Mouse (Mus musculus) hindbrain, embryonic 12.5 days (tissue): ENCODE data around the gene Taf12. TPM values are rescaled to one million over a fixed set of nuclear protein-coding genes. Genes with fewer than 3 reads are reported as not detected.

Experiments used
- ATAC-seq: fragments of 200-750 bp; cut with Nextera tagmentation; 2 replicates; pipeline ENCODE4 v1.8.0; 2017; ENCODE audit warnings: moderate TSS enrichment; ENCODE audit not compliant: low FRiP score
- H3K27ac ChIP-seq: fragments of 300-500 bp; sonication (generic); 2 replicates; pipeline ENCODE4 v1.5.1; 2016; ENCODE audit warnings: mild to moderate bottlenecking
- H3K27me3 ChIP-seq: fragments of 300-500 bp; sonication (generic); 2 replicates; pipeline ENCODE4 v1.6.1; 2016; ENCODE audit warnings: mild to moderate bottlenecking
- H3K36me3 ChIP-seq: fragments of 300-500 bp; sonication (generic); 2 replicates; pipeline ENCODE4 v1.6.1; 2016; ENCODE audit warnings: mild to moderate bottlenecking
- H3K4me1 ChIP-seq: fragments of 300-500 bp; sonication (generic); 2 replicates; pipeline ENCODE4 v1.6.1; 2016
- H3K4me2 ChIP-seq: fragments of 300-500 bp; sonication (generic); replicated peaks from 2 replicates; pipeline ENCODE4 v1.6.1; 2016; ENCODE audit warnings: mild to moderate bottlenecking
- H3K4me3 ChIP-seq: fragments of 300-500 bp; sonication (generic); 2 replicates; pipeline ENCODE4 v1.5.1; 2016; ENCODE audit warnings: mild to moderate bottlenecking
- H3K9ac ChIP-seq: fragments of 300-500 bp; sonication (generic); 2 replicates; pipeline ENCODE4 v1.6.1; 2016; ENCODE audit warnings: mild to moderate bottlenecking, moderate library complexity
- H3K9me3 ChIP-seq: fragments of 300-500 bp; sonication (generic); replicated peaks from 2 replicates; pipeline ENCODE4 v1.6.1; 2016; ENCODE audit warnings: mild to moderate bottlenecking
- WGBS: fragments of 180-500 bp; shearing (Covaris S2); methylation state at CpG from one replicate; pipeline ENCODE4 v1.1.7; 2016; 5-methylcytosine and 5-hydroxymethylcytosine counted together
- polyA plus RNA-seq: library from polyadenylated mRNA; unstranded; fragments of >200 nt; fragmentation: Nextera tagmentation; extraction: Ambion mirVana; gene quantifications from 2 replicates; pipeline ENCODE4 v1.2.1, GENCODE M21; 2016

Gene Taf12
- polyA plus RNA-seq, 1 experiment from 2014 or later, result 53.6 TPM

DNA sequence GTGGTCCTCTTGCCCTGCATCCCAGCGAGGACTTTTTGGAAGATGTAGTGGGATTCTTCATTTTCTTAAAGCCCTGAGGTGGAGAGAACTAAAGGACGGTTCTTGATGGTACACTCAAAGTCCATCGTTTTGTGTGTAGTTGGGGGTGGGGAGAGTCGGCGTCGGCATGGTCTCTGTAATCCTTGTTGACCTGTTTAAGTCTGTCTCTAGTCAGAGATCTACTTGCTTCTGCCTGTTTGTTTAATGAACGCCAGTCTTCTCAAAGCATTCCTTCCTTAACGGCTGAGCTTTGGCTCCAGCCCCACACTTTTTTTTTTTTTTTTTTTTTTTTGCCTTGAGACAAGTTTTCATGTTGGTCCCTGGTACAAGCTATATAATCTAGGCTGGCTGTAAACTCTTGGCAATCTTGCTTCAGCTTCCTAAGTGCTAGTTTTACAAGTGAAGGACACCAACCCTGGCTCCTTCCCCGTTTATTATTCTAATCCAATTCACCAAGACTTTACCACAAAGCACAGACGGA is 55.7 kb downstream of the Taf12 start:
- Histone ChIP-seq H3K4me3 (peak overlapping the region; percentile 61), H3K4me1 (peaks cover 10% of the 10 kb centered on the region), H3K27ac (0 out of 2 replicates have a peak overlapping the region, but pooled peaks have one; percentile 82), H3K36me3 (peaks cover 41% of the 10 kb centered on the region), H3K9ac (peak overlapping the region; percentile 80), H3K9me3 (no peaks in the 10 kb centered on the region), H3K4me2 (peak overlapping the region; percentile 69), H3K27me3 (no peaks in the 10 kb centered on the region)
- ATAC-seq, result peak; percentile 6; the same call in 1 of the 2 replicates
- WGBS, result 10% methylated on average over 10 of the region's 10 CpGs

- no peak overlapping the region for H3K27ac ChIP-seq
- H3K9ac ChIP-seq, result no peak overlapping the region
- WGBS, result 79% methylated on average over 3 of the region's 3 CpGs
- H3K4me3 ChIP-seq, result no peak overlapping the region
- peaks cover 43% of the 10 kb centered on the region for H3K36me3 ChIP-seq
- ATAC-seq, result no peak
- no peak overlapping the region for H3K4me2 ChIP-seq
- H3K9me3 ChIP-seq, result no peaks in the 10 kb centered on the region
- H3K4me1 ChIP-seq, result peaks cover 10% of the 10 kb centered on the region
- H3K27me3 ChIP-seq, result no peaks in the 10 kb centered on the region
These were observed 57.8 kb downstream of the Taf12 start for GRCm38 (mm10) chr4:132331960-132332359.

- no peak for ATAC-seq
- H3K27me3 ChIP-seq, result no peaks in the 10 kb centered on the region
- WGBS, result 87% methylated on average over 6 of the region's 6 CpGs
- H3K9ac ChIP-seq, result no peak overlapping the region
- H3K27ac ChIP-seq, result no peak overlapping the region
- H3K4me3 ChIP-seq, result no peak overlapping the region
- H3K9me3 ChIP-seq, result no peaks in the 10 kb centered on the region
- peaks cover 51% of the 10 kb centered on the region for H3K36me3 ChIP-seq
- H3K4me1 ChIP-seq, result peaks cover 10% of the 10 kb centered on the region
- H3K4me2 ChIP-seq, result no peak overlapping the region
These were observed 58.7 kb downstream of the Taf12 start for GRCm38 (mm10) chr4:132332880-132333279.

GRCm38 (mm10) chr4:132338943-132339342 is 64.8 kb downstream of the Taf12 start:
- ATAC-seq, result no peak
- Histone ChIP-seq H3K4me2 (no peak overlapping the region), H3K9ac (no peak overlapping the region), H3K4me1 (peaks cover 13% of the 10 kb centered on the region), H3K9me3 (no peaks in the 10 kb centered on the region), H3K36me3 (peaks cover 52% of the 10 kb centered on the region), H3K27me3 (no peaks in the 10 kb centered on the region), H3K27ac (no peak overlapping the region), H3K4me3 (no peak overlapping the region)
- WGBS, result 96% methylated on average over 13 of the region's 13 CpGs

- WGBS, result 86% methylated on average over 3 of the region's 3 CpGs
- Histone ChIP-seq H3K27ac (no peak overlapping the region), H3K4me1 (peaks cover 23% of the 10 kb centered on the region), H3K9ac (no peak overlapping the region), H3K4me2 (no peak overlapping the region), H3K36me3 (peaks cover 33% of the 10 kb centered on the region), H3K4me3 (no peak overlapping the region), H3K9me3 (no peaks in the 10 kb centered on the region), H3K27me3 (no peaks in the 10 kb centered on the region)
- no peak for ATAC-seq
These were observed 67.3 kb downstream of the Taf12 start for GRCm38 (mm10) chr4:132341451-132341850.

DNA sequence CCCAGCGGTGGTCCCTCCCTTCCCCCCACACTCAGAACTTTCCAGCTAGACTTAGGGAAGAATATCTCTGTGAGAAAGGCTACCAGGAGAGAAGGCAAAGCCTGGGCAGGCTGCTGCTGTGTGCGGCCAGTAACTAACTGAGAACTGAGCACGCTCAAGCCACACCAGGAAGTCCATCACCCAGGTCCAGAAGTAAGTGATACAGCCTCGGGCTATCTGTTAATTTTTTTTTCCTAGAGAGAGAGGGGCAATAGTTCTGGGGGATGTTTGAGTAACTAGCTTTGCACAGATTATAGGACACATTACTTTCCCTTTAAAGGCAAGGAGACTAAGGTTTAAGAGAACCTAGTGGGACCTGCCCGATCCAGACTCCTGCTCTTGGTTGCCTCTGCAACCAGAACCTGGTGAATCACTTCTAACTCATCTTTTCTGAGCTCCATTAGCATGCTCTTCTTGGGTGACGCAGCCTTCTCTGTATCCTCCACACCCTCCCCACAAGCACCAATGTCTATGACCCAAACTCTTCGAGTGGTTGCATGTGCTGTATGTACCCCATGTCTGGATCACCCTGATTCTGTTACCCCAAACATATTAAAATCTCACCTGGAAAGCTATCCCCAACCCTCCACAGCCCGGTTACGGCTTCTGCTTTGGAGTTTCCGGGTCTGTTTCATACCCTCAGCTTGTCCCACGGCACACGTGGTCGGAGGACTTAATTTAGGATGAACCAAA is 70.4 kb downstream of the Taf12 start:
- Histone ChIP-seq H3K36me3 (peaks cover 5% of the 10 kb centered on the region), H3K4me3 (peak overlapping the region; percentile 82), H3K4me1 (peaks cover 23% of the 10 kb centered on the region), H3K27me3 (no peaks in the 10 kb centered on the region), H3K9me3 (no peaks in the 10 kb centered on the region), H3K9ac (peak overlapping the region; percentile 82), H3K4me2 (peak overlapping the region; percentile 98), H3K27ac (no peak overlapping the region)
- peak; percentile 3; the same call in 1 of the 2 replicates for ATAC-seq
- WGBS, result 9% methylated on average over 13 of the region's 13 CpGs

Other genes starting within 250 kb of the Taf12 start
- gene Gm10300, start 199.7 kb upstream of the Taf12 start, polyA plus RNA-seq, result 0.09 TPM in 2 replicates
- gene Epb41, start 199.1 kb upstream of the Taf12 start, polyA plus RNA-seq, result 198 and 210 TPM in 2 replicates
- 0.08 and 0.18 TPM in 2 replicates for gene Oprd1, start 129.9 kb upstream of the Taf12 start, polyA plus RNA-seq
- 141 and 149 TPM in 2 replicates for gene Ythdf2, start 62.1 kb upstream of the Taf12 start, polyA plus RNA-seq
- 41.3 and 43.3 TPM in 2 replicates for gene Gmeb1, start 12.8 kb upstream of the Taf12 start, polyA plus RNA-seq
- gene Rab42, start 29.0 kb downstream of the Taf12 start, polyA plus RNA-seq, result 0.96 and 1.5 TPM in 2 replicates
- 80.1 and 80.6 TPM in 2 replicates for gene Trnau1ap, start 55.2 kb downstream of the Taf12 start, polyA plus RNA-seq
- gene Rcc1, start 79.2 kb downstream of the Taf12 start, polyA plus RNA-seq, result 65.8 and 67.5 TPM in 2 replicates
- 18.4 and 19.7 TPM in 2 replicates for gene Phactr4, start 148.1 kb downstream of the Taf12 start, polyA plus RNA-seq
- gene Med18, start 189.5 kb downstream of the Taf12 start, polyA plus RNA-seq, result 18.9 and 24.5 TPM in 2 replicates
- 11.1 and 12.1 TPM in 2 replicates for gene Sesn2, start 236.1 kb downstream of the Taf12 start, polyA plus RNA-seq